8 mouse cellular contexts compared by ENCODE assay signal in the genomic region with DNA sequence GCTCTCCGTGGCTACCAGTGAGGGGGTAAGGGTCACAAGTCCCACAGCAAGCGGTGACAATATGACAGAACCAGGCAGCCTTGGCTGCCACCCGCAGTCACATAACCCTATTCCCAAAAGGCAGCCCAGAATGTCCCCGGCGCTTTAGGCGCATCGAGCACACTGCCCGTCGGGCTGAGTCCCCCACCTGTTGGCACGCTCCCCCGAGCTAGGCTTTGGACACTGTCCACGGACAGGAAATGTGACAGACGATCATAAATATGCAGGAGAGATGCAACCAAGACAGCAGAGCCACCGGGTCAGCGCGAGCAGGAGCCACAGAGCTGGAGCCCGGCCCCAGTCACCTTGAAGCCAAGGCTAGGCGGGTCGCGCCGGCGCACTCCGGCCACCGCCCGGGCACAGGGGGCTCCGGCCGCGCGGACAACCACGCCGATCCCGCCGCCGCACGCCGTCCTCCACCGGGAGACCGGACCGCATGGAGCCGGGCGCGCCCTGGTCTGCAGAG. TPM values are rescaled to one million over a fixed set of nuclear protein-coding genes. Genes with fewer than 3 reads are reported as not detected.
A peak's percentile ranks its signal among the peaks of the same experiment; 100 is the strongest.
DNase-seq lines count a peak whose midpoint lies in the region; ATAC-seq and TF ChIP-seq lines count a peak whose summit lies in the region.
"Had no signal": no experiment of that assay in that cellular context is flagged by ENCODE, and none has a peak within 500 bp of the region (broad histone marks: within the 10 kb centered on the region; RNA-seq: fewer than 3 reads in every experiment).

No protein-coding gene starts in this region.

- H3K9ac ChIP-seq in forebrain, embryonic 14.5 days (ENCODE audit: low read length), result peak overlapping the region; percentile 43
- no peak overlapping the region for H3K9ac ChIP-seq in liver, embryonic 14.5 days (replicated peaks)

- 0 out of 2 replicates have a peak, but pooled peaks have one; percentile 20 for ATAC-seq in forebrain, embryonic 14.5 days
- ATAC-seq in liver, embryonic 14.5 days (ENCODE audit: insufficient read depth), result no peak
- ATAC-seq in erythroid progenitor cell, adult 5-6 weeks (replicated peaks; ENCODE audit: low FRiP score, poor library complexity, severe bottlenecking), result no peak

- H3K4me3 ChIP-seq in forebrain, embryonic 14.5 days (ENCODE audit: low read depth, low read length), result peak overlapping the region; percentile 27
- H3K4me3 ChIP-seq in liver, embryonic 14.5 days (ENCODE audit: insufficient read depth in 1 of 2, low read depth in 2 of 2, low read length in 2 of 2), result 0 out of 4 replicates have a peak overlapping the region, but pooled peaks of 1 of the 2 experiments have one; percentile 18

- H3K4me1 ChIP-seq in forebrain, embryonic 14.5 days (ENCODE audit: control insufficient read depth, insufficient read depth, low read length), result no peaks in the 10 kb centered on the region
- H3K4me1 ChIP-seq in liver, embryonic 14.5 days (replicated peaks; ENCODE audit: control insufficient read depth in 2 of 2, insufficient read depth in 2 of 2, low read length in 1 of 2), result no peaks in the 10 kb centered on the region

- TF ChIP-seq CTCF in liver, embryonic 14.5 days (IDR thresholded peaks at IDR 0.05; ENCODE audit: low read depth), result no peak

- H3K27ac ChIP-seq in forebrain, embryonic 14.5 days (ENCODE audit: low read depth, low read length), result no peak overlapping the region
- no peak overlapping the region for H3K27ac ChIP-seq in liver, embryonic 14.5 days

- peak overlapping the region; percentile 57 for H3K4me2 ChIP-seq in forebrain, embryonic 14.5 days (ENCODE audit: low read length)
- H3K4me2 ChIP-seq in liver, embryonic 14.5 days (ENCODE audit: low read depth), result peak overlapping the region; percentile 41

- H3K9me3 ChIP-seq in forebrain, embryonic 14.5 days (replicated peaks; ENCODE audit: control insufficient read depth, low read length), result no peaks in the 10 kb centered on the region
- no peaks in the 10 kb centered on the region for H3K9me3 ChIP-seq in liver, embryonic 14.5 days (ENCODE audit: control insufficient read depth, low read length)

- WGBS in forebrain, embryonic 14.5 days, result 3% methylated on average over 42 of the region's 42 CpGs
- 5% methylated on average over 42 of the region's 42 CpGs for WGBS in liver, embryonic 14.5 days (ENCODE audit: insufficient replicate concordance)

- DNase-seq in ovary, postnatal 36 days (ENCODE audit: low spot score), result peak; percentile 6
- DNase-seq in ovary, adult 18-20 months (ENCODE audit: low spot score), result no peak
- DNase-seq in forebrain, embryonic 14.5 days (ENCODE audit: low spot score), result no peak
- no peak for DNase-seq in liver, embryonic 14.5 days (ENCODE audit: low read depth in 3 of 3, low spot score in 3 of 3)
- DNase-seq in layer of hippocampus, adult 8-10 months (ENCODE audit: low spot score in 2 of 2), result no peak
- DNase-seq in thymus, postnatal 14 days, result no peak

- peaks cover 14% of the 10 kb centered on the region; the same call in 1 of the 2 replicates for H3K27me3 ChIP-seq in forebrain, embryonic 14.5 days (replicated peaks; ENCODE audit: control insufficient read depth, insufficient read depth, low read length)
- H3K27me3 ChIP-seq in liver, embryonic 14.5 days (ENCODE audit: control insufficient read depth, insufficient read depth, low read length), result peaks cover 6% of the 10 kb centered on the region

- TF ChIP-seq EP300 in liver, embryonic 14.5 days (IDR thresholded peaks at IDR 0.05; ENCODE audit: low read depth), result no peak

- no peaks in the 10 kb centered on the region for H3K36me3 ChIP-seq in forebrain, embryonic 14.5 days (ENCODE audit: control insufficient read depth, insufficient read depth, low read length)
- no peaks in the 10 kb centered on the region for H3K36me3 ChIP-seq in liver, embryonic 14.5 days (replicated peaks; ENCODE audit: control insufficient read depth, insufficient read depth, low read depth)

RNA-seq across cellular contexts. Expression of gene Zfp345, which starts 40.9 kb away (rescaled TPM):
- not detected in 2 replicates for polyA plus RNA-seq in forebrain, embryonic 14.5 days (2014; fragmentation: Nextera tagmentation; extraction: Ambion mirVana)
- polyA plus RNA-seq in liver, embryonic 14.5 days (2012; rRNA removed), result 0.01 TPM in 1 of 2 replicates, not detected in the other
- 0.06 TPM in 1 of 2 replicates, not detected in the other for polyA plus RNA-seq in liver, embryonic 14.5 days (2014; fragmentation: Nextera tagmentation; extraction: Ambion mirVana)
- total RNA-seq in erythroid progenitor cell, adult 5-6 weeks (2015; ENCODE audit: low replicate concordance), result not detected in 2 replicates
- not detected in 2 replicates for total RNA-seq in erythroid progenitor cell, adult 5-6 weeks (2017; ENCODE audit: low replicate concordance)
- under 1 TPM in 3 of 4 experiments, not detected in 1; 0.12 to 0.55 (median 0.36) TPM for total RNA-seq in layer of hippocampus, adult 8-10 months (2022)

RNA-seq across cellular contexts. Expression of gene Cst7, which starts 44.5 kb away (rescaled TPM):
- 0.30 TPM in 1 of 2 replicates, not detected in the other for polyA plus RNA-seq in forebrain, embryonic 14.5 days (2014; fragmentation: Nextera tagmentation; extraction: Ambion mirVana)
- 2.6 and 3.1 TPM in 2 replicates for polyA plus RNA-seq in liver, embryonic 14.5 days (2012; rRNA removed)
- polyA plus RNA-seq in liver, embryonic 14.5 days (2014; fragmentation: Nextera tagmentation; extraction: Ambion mirVana), result 6.3 and 7.5 TPM in 2 replicates
- 26.8 and 31.7 TPM in 2 replicates for total RNA-seq in erythroid progenitor cell, adult 5-6 weeks (2015; ENCODE audit: low replicate concordance)
- total RNA-seq in erythroid progenitor cell, adult 5-6 weeks (2017; ENCODE audit: low replicate concordance), result 10.7 and 24.7 TPM in 2 replicates
- total RNA-seq in layer of hippocampus, adult 8-10 months (2022), result 100 to 1,000 TPM in 2 of 4 experiments, not detected in 2; 138 to 173 TPM
- total RNA-seq: left cerebral cortex, postnatal 14 days had no signal
